Mouse (Mus musculus) adrenal gland (tissue): Measurements from ENCODE around the gene Rfpl4b.
"Not testable (repeated sequence)": the region's sequence is repeated elsewhere in the genome, so short reads cannot be mapped to it uniquely, and the experiment has no call there.

Source experiments
- intact Hi-C: fragments of 180-260 bp; cut with DNase I; formaldehyde crosslinking; loops from one replicate; pipeline ENCODE4 v1.15.1; 2025
- long read RNA-seq, 2 experiments: library from polyadenylated mRNA; unstranded; transcript quantifications; one replicate each; pipeline ENCODE4 v2.0.0; 2020; ENCODE audit warnings: borderline replicate concordance in 1 of 2; ENCODE audit not compliant: insufficient replicate concordance in 1 of 2

The Rfpl4b gene
- long read RNA-seq, experiment 1, result 0 reads
- long read RNA-seq, experiment 2, result 0 reads

GRCm38 (mm10) chr10:38821679-38822078 lies at the start of gene Rfpl4b:
Gene Rfpl4b (minus strand): TSS chr10:38821779.
- intact Hi-C loops, result no loop called here

GRCm38 (mm10) chr10:38855186-38855585 lies 33.6 kb upstream of the Rfpl4b start:
- intact Hi-C loops, result no loop called here

- intact Hi-C loops, result not testable (repeated sequence)
Observed at GRCm38 (mm10) chr10:38850006-38850405, 28.4 kb upstream of the Rfpl4b start.

GRCm38 (mm10) chr10:38848884-38849499 lies 27.4 kb upstream of the Rfpl4b start:
- intact Hi-C loops, result loop anchor here (5.0 kb wide), 1 partner anchor 1837 kb away; no protein-coding TSS in a partner anchor

- intact Hi-C loops, result loop anchor here (5.0 kb wide), 1 partner anchor 1836 kb away; no protein-coding TSS in a partner anchor
Observed at GRCm38 (mm10) chr10:38848231-38848630, 26.7 kb upstream of the Rfpl4b start.

- intact Hi-C loops, result no loop called here
Observed at GRCm38 (mm10) chr10:38823741-38824140, 2.2 kb upstream of the Rfpl4b start.

- intact Hi-C loops, result no loop called here
Observed at GRCm38 (mm10) chr10:38806056-38806455, 15.5 kb downstream of the Rfpl4b start.

GRCm38 (mm10) chr10:38804047-38804446 lies 17.5 kb downstream of the Rfpl4b start:
- intact Hi-C loops, result no loop called here

- intact Hi-C loops, result no loop called here
Observed at GRCm38 (mm10) chr10:38803304-38803703, 18.3 kb downstream of the Rfpl4b start.

GRCm38 (mm10) chr10:38788612-38789011 lies 33.0 kb downstream of the Rfpl4b start:
- intact Hi-C loops, result no loop called here
